Mouse (Mus musculus): Measurements from ENCODE around the gene Alg12.

DNA sequence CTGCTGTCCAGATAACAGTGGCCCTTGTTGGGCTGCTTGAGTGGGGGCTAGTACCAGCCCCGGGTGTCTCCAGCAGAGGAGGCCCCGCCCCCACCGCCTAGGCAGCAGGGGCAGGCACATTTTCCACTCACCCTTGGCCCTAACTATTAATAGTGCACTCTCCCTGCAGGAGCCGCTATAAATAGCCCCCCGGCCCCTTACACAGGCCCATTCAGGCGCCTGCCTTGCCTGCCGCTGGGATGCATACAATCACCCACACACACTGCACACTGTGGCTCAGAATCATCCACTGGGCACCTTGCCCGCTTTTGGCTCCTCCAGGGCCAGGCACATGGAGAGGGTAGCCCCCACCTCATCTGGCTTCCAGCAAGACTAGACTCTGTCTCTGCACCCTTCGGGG, 20.2 kb upstream of the Alg12 start:
- TF ChIP-seq CTCF (conservative IDR thresholded peaks at IDR 0.05; ENCODE audit: insufficient read depth, insufficient read length, low read depth, low read length): no peak
- no peak for TF ChIP-seq POLR2A (IDR thresholded peaks at IDR 0.05; ENCODE audit: low read depth, low read length)

All from kidney, adult 2 months (tissue).